Mouse (Mus musculus): ENCODE data around the gene Mllt10. TPM values are rescaled to one million over a fixed set of nuclear protein-coding genes. Genes with fewer than 3 reads are reported as not detected.

The Mllt10 gene
- polyA plus RNA-seq, 1 experiment from 2014 or later, result 33.5 TPM

GRCm38 (mm10) chr2:18176235-18176634, 121.2 kb downstream of the Mllt10 start:
- no peaks in the 10 kb centered on the region for H3K9me3 ChIP-seq (ENCODE audit: control insufficient read depth, low read length)
- H3K27ac ChIP-seq (replicated peaks; ENCODE audit: low read depth, low read length), result no peak overlapping the region
- no peak overlapping the region for H3K9ac ChIP-seq (replicated peaks; ENCODE audit: low read length)
- no peak overlapping the region for H3K4me2 ChIP-seq (ENCODE audit: low read length)
- ATAC-seq (ENCODE audit: low FRiP score, low TSS enrichment) (no peak), DNase-seq (no peak)
- no peaks in the 10 kb centered on the region for H3K27me3 ChIP-seq (ENCODE audit: control insufficient read depth, insufficient read depth, low read length)
- H3K4me3 ChIP-seq (replicated peaks; ENCODE audit: low read depth, low read length), result no peak overlapping the region
- H3K36me3 ChIP-seq (ENCODE audit: control insufficient read depth, insufficient read depth, low read length), result peaks cover 18% of the 10 kb centered on the region; the same call in 1 of the 2 replicates
- H3K4me1 ChIP-seq (ENCODE audit: control insufficient read depth, insufficient read depth, low read length), result no peaks in the 10 kb centered on the region
- 96% methylated on average over 3 of the region's 3 CpGs for WGBS

- Histone ChIP-seq H3K9me3 (ENCODE audit: control insufficient read depth, low read length) (no peaks in the 10 kb centered on the region), H3K9ac (replicated peaks; ENCODE audit: low read length) (no peak overlapping the region), H3K4me1 (ENCODE audit: control insufficient read depth, insufficient read depth, low read length) (no peaks in the 10 kb centered on the region), H3K4me3 (replicated peaks; ENCODE audit: low read depth, low read length) (no peak overlapping the region), H3K36me3 (ENCODE audit: control insufficient read depth, insufficient read depth, low read length) (peaks cover 16% of the 10 kb centered on the region; the same call in 1 of the 2 replicates), H3K27ac (replicated peaks; ENCODE audit: low read depth, low read length) (no peak overlapping the region), H3K27me3 (ENCODE audit: control insufficient read depth, insufficient read depth, low read length) (no peaks in the 10 kb centered on the region), H3K4me2 (ENCODE audit: low read length) (no peak overlapping the region)
- WGBS, result 98% methylated on average over 5 of the region's 5 CpGs
- DNase-seq (no peak), ATAC-seq (ENCODE audit: low FRiP score, low TSS enrichment) (no peak)
These were observed 125.3 kb downstream of the Mllt10 start for GRCm38 (mm10) chr2:18180323-18180722.

GRCm38 (mm10) chr2:18181631-18182030, 126.6 kb downstream of the Mllt10 start:
- no peaks in the 10 kb centered on the region for H3K9me3 ChIP-seq (ENCODE audit: control insufficient read depth, low read length)
- ATAC-seq (ENCODE audit: low FRiP score, low TSS enrichment) (no peak), DNase-seq (no peak)
- WGBS, result 95% methylated on average over 3 of the region's 3 CpGs
- H3K4me1 ChIP-seq (ENCODE audit: control insufficient read depth, insufficient read depth, low read length), result no peaks in the 10 kb centered on the region
- H3K36me3 ChIP-seq (ENCODE audit: control insufficient read depth, insufficient read depth, low read length), result peaks cover 16% of the 10 kb centered on the region; the same call in 1 of the 2 replicates
- H3K9ac ChIP-seq (replicated peaks; ENCODE audit: low read length), result no peak overlapping the region
- no peak overlapping the region for H3K4me3 ChIP-seq (replicated peaks; ENCODE audit: low read depth, low read length)
- H3K27ac ChIP-seq (replicated peaks; ENCODE audit: low read depth, low read length), result no peak overlapping the region
- no peak overlapping the region for H3K4me2 ChIP-seq (ENCODE audit: low read length)
- no peaks in the 10 kb centered on the region for H3K27me3 ChIP-seq (ENCODE audit: control insufficient read depth, insufficient read depth, low read length)

GRCm38 (mm10) chr2:18183079-18183478, 128.0 kb downstream of the Mllt10 start:
- H3K36me3 ChIP-seq (ENCODE audit: control insufficient read depth, insufficient read depth, low read length), result peaks cover 21% of the 10 kb centered on the region
- no peak overlapping the region for H3K4me2 ChIP-seq (ENCODE audit: low read length)
- no peaks in the 10 kb centered on the region for H3K27me3 ChIP-seq (ENCODE audit: control insufficient read depth, insufficient read depth, low read length)
- H3K9me3 ChIP-seq (ENCODE audit: control insufficient read depth, low read length), result no peaks in the 10 kb centered on the region
- no peak overlapping the region for H3K4me3 ChIP-seq (replicated peaks; ENCODE audit: low read depth, low read length)
- ATAC-seq (ENCODE audit: low FRiP score, low TSS enrichment), result no peak
- H3K4me1 ChIP-seq (ENCODE audit: control insufficient read depth, insufficient read depth, low read length), result no peaks in the 10 kb centered on the region
- no peak overlapping the region for H3K27ac ChIP-seq (replicated peaks; ENCODE audit: low read depth, low read length)
- no peak for DNase-seq
- no peak overlapping the region for H3K9ac ChIP-seq (replicated peaks; ENCODE audit: low read length)

GRCm38 (mm10) chr2:18188367-18188766, 133.3 kb downstream of the Mllt10 start:
- Histone ChIP-seq H3K4me2 (ENCODE audit: low read length) (no peak overlapping the region), H3K9me3 (ENCODE audit: control insufficient read depth, low read length) (no peaks in the 10 kb centered on the region), H3K4me1 (ENCODE audit: control insufficient read depth, insufficient read depth, low read length) (no peaks in the 10 kb centered on the region), H3K27me3 (ENCODE audit: control insufficient read depth, insufficient read depth, low read length) (no peaks in the 10 kb centered on the region), H3K36me3 (ENCODE audit: control insufficient read depth, insufficient read depth, low read length) (peaks cover 32% of the 10 kb centered on the region), H3K4me3 (replicated peaks; ENCODE audit: low read depth, low read length) (no peak overlapping the region), H3K27ac (replicated peaks; ENCODE audit: low read depth, low read length) (no peak overlapping the region), H3K9ac (replicated peaks; ENCODE audit: low read length) (no peak overlapping the region)
- 97% methylated on average over 2 of the region's 2 CpGs for WGBS
- no peak for DNase-seq
- ATAC-seq (ENCODE audit: low FRiP score, low TSS enrichment), result no peak

- no peak overlapping the region for H3K9ac ChIP-seq (replicated peaks; ENCODE audit: low read length)
- ATAC-seq (ENCODE audit: low FRiP score, low TSS enrichment) (no peak), DNase-seq (no peak)
- H3K36me3 ChIP-seq (ENCODE audit: control insufficient read depth, insufficient read depth, low read length), result peaks cover 12% of the 10 kb centered on the region; the same call in 1 of the 2 replicates
- no peak overlapping the region for H3K4me3 ChIP-seq (replicated peaks; ENCODE audit: low read depth, low read length)
- no peaks in the 10 kb centered on the region for H3K4me1 ChIP-seq (ENCODE audit: control insufficient read depth, insufficient read depth, low read length)
- no peak overlapping the region for H3K4me2 ChIP-seq (ENCODE audit: low read length)
- H3K27me3 ChIP-seq (ENCODE audit: control insufficient read depth, insufficient read depth, low read length), result no peaks in the 10 kb centered on the region
- no peaks in the 10 kb centered on the region for H3K9me3 ChIP-seq (ENCODE audit: control insufficient read depth, low read length)
- 85% methylated on average over 4 of the region's 4 CpGs for WGBS
- H3K27ac ChIP-seq (replicated peaks; ENCODE audit: low read depth, low read length), result no peak overlapping the region
These were observed 140.2 kb downstream of the Mllt10 start for GRCm38 (mm10) chr2:18195285-18195684.

GRCm38 (mm10) chr2:18195691-18196396, 140.8 kb downstream of the Mllt10 start:
- H3K4me1 ChIP-seq (ENCODE audit: control insufficient read depth, insufficient read depth, low read length), result no peaks in the 10 kb centered on the region
- no peak overlapping the region for H3K4me2 ChIP-seq (ENCODE audit: low read length)
- H3K27me3 ChIP-seq (ENCODE audit: control insufficient read depth, insufficient read depth, low read length), result no peaks in the 10 kb centered on the region
- H3K27ac ChIP-seq (replicated peaks; ENCODE audit: low read depth, low read length), result no peak overlapping the region
- DNase-seq (peak; percentile 50), ATAC-seq (ENCODE audit: low FRiP score, low TSS enrichment) (no peak)
- no peak overlapping the region for H3K9ac ChIP-seq (replicated peaks; ENCODE audit: low read length)
- peaks cover 12% of the 10 kb centered on the region; the same call in 1 of the 2 replicates for H3K36me3 ChIP-seq (ENCODE audit: control insufficient read depth, insufficient read depth, low read length)
- no peaks in the 10 kb centered on the region for H3K9me3 ChIP-seq (ENCODE audit: control insufficient read depth, low read length)
- no peak overlapping the region for H3K4me3 ChIP-seq (replicated peaks; ENCODE audit: low read depth, low read length)
- WGBS, result 88% methylated on average over 3 of the region's 3 CpGs

GRCm38 (mm10) chr2:18201820-18202462, 146.9 kb downstream of the Mllt10 start:
- no peaks in the 10 kb centered on the region for H3K9me3 ChIP-seq (ENCODE audit: control insufficient read depth, low read length)
- H3K36me3 ChIP-seq (ENCODE audit: control insufficient read depth, insufficient read depth, low read length), result peaks cover 43% of the 10 kb centered on the region
- no peak overlapping the region for H3K9ac ChIP-seq (replicated peaks; ENCODE audit: low read length)
- H3K27ac ChIP-seq (replicated peaks; ENCODE audit: low read depth, low read length), result no peak overlapping the region
- no peaks in the 10 kb centered on the region for H3K27me3 ChIP-seq (ENCODE audit: control insufficient read depth, insufficient read depth, low read length)
- 98% methylated on average over 1 of the region's 1 CpGs for WGBS
- H3K4me1 ChIP-seq (ENCODE audit: control insufficient read depth, insufficient read depth, low read length), result no peaks in the 10 kb centered on the region
- no peak overlapping the region for H3K4me2 ChIP-seq (ENCODE audit: low read length)
- no peak overlapping the region for H3K4me3 ChIP-seq (replicated peaks; ENCODE audit: low read depth, low read length)
- ATAC-seq (ENCODE audit: low FRiP score, low TSS enrichment), result no peak
- no peak for DNase-seq

GRCm38 (mm10) chr2:18202923-18203322, 147.9 kb downstream of the Mllt10 start:
- Histone ChIP-seq H3K9me3 (ENCODE audit: control insufficient read depth, low read length) (no peaks in the 10 kb centered on the region), H3K4me2 (ENCODE audit: low read length) (no peak overlapping the region), H3K27me3 (ENCODE audit: control insufficient read depth, insufficient read depth, low read length) (no peaks in the 10 kb centered on the region), H3K9ac (replicated peaks; ENCODE audit: low read length) (no peak overlapping the region), H3K4me3 (replicated peaks; ENCODE audit: low read depth, low read length) (no peak overlapping the region), H3K36me3 (ENCODE audit: control insufficient read depth, insufficient read depth, low read length) (peaks cover 43% of the 10 kb centered on the region), H3K27ac (replicated peaks; ENCODE audit: low read depth, low read length) (no peak overlapping the region), H3K4me1 (ENCODE audit: control insufficient read depth, insufficient read depth, low read length) (no peaks in the 10 kb centered on the region)
- ATAC-seq (ENCODE audit: low FRiP score, low TSS enrichment) (no peak), DNase-seq (no peak)
- 96% methylated on average over 4 of the region's 4 CpGs for WGBS

All from midbrain, embryonic 14.5 days (tissue).